Mouse (Mus musculus): ENCODE measurements around the gene Rab5a. TPM values are rescaled to one million over a fixed set of nuclear protein-coding genes. Genes with fewer than 3 reads are reported as not detected.

Rab5a gene
- polyA plus RNA-seq, 1 experiment from 2014 or later = 115 TPM

DNA sequence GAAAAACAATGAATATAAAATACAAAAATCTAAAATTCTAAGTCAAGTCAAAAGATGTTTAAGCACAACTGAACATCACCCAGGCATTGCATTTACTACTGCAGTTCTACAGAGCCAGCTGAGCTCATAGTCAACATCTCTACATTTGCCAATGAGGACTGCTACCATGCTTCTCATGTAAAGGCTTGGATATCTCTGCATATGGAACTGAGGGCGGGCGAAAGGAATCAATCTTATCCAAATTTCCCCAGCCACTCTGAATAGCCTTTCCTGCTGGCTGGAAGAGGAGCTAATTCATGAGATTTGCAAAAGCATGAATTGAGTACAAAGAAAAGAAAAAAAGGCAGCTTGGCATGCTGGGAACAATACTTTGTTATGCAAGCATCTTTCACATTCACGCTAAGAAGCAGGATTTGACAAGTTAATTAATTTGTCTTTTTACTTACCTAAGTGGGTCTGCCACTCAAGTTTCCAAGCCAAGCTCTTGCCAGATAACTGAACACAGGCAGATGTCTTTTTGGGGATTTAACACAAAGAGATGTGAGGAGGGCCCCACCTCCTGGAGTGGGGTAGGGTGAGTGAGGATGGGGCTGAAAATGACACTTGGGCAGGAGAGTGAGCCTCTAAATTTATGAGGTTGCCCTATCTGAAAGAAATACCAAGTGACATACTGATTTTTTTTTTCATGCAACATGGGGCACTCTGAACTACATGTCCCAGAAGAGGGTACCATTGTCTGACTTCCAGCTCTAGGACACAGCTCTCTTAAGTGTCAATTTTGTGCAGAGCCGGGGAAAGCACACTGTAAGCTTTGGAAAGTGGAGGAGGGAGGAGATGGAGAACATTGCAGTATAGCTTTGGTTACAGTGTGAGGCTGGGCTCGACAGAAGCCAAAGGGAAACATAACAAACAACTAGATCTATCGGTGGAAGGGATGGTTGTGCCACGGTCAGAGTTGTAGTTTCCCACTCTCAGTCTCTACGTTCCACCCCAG, 72.6 kb downstream of the Rab5a start:
- no peak overlapping the region for H3K4me2 ChIP-seq
- WGBS = 61% methylated on average over 8 of the region's 8 CpGs
- H3K27ac ChIP-seq (replicated peaks) = no peak overlapping the region
- H3K4me1 ChIP-seq = no peaks in the 10 kb centered on the region
- no peak overlapping the region for H3K9ac ChIP-seq (replicated peaks)
- no peaks in the 10 kb centered on the region for H3K36me3 ChIP-seq
- H3K9me3 ChIP-seq (replicated peaks) = no peaks in the 10 kb centered on the region
- ATAC-seq (ENCODE audit: low FRiP score) = no peak
- H3K27me3 ChIP-seq (replicated peaks) = no peaks in the 10 kb centered on the region
- H3K4me3 ChIP-seq (replicated peaks) = no peak overlapping the region

DNA sequence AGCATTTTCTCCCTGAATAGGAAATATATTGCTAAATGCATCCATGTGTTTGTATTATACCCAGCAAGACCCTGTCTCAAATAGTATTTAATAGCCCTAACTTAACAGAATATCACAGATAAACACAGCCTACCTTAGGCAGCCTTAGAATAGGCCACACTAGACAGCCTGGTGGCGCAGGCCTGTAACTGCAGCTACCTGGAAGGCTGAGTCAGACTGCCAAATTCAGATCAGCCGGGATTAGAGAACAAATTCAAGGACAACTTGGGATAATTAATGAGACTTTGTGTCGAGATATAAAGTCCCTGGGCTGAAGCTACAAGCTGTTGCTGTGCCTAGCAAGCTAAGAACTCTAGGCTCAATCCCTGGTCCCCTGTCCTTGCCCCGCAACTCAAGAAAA, 75.1 kb downstream of the Rab5a start:
- no peak for ATAC-seq (ENCODE audit: low FRiP score)
- WGBS = 75% methylated on average over 4 of the region's 4 CpGs
- no peak overlapping the region for H3K27ac ChIP-seq (replicated peaks)

DNA sequence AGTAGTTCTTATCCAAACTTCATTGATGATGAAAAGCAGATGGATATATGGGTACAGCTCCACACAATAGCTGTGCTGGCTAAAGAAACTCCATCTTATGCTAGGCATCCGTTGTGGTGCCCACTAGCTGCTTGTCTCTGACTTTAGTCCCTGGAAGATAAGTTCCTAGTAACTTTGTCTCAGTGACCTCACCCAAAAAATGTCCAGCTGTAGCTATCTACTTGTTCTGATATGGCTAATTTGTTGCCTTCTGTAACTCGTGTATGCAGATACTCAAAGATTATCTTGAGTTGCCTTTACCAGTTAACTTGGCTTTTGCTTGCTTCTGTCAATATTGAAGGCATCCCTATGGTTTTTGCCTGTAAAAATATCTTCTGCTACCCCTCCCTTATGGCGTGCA, 75.8 kb downstream of the Rab5a start:
- no peak overlapping the region for H3K9ac ChIP-seq (replicated peaks)
- no peak for ATAC-seq (ENCODE audit: low FRiP score)
- no peak overlapping the region for H3K27ac ChIP-seq (replicated peaks)
- H3K27me3 ChIP-seq (replicated peaks) = no peaks in the 10 kb centered on the region
- H3K9me3 ChIP-seq (replicated peaks) = no peaks in the 10 kb centered on the region
- H3K36me3 ChIP-seq = no peaks in the 10 kb centered on the region
- H3K4me3 ChIP-seq (replicated peaks) = no peak overlapping the region
- H3K4me2 ChIP-seq = no peak overlapping the region
- WGBS = 85% methylated on average over 3 of the region's 3 CpGs
- H3K4me1 ChIP-seq = no peaks in the 10 kb centered on the region

More for the DNA sequence above, 75.1 kb downstream of the Rab5a start:
- H3K4me1 ChIP-seq = no peaks in the 10 kb centered on the region
- H3K4me2 ChIP-seq = no peak overlapping the region
- no peaks in the 10 kb centered on the region for H3K36me3 ChIP-seq
- H3K27me3 ChIP-seq (replicated peaks) = no peaks in the 10 kb centered on the region
- no peak overlapping the region for H3K9ac ChIP-seq (replicated peaks)
- no peaks in the 10 kb centered on the region for H3K9me3 ChIP-seq (replicated peaks)
- no peak overlapping the region for H3K4me3 ChIP-seq (replicated peaks)

Other genes with a start within 250 kb of the Rab5a start
- gene Efhb, start 15.9 kb upstream of the Rab5a start, polyA plus RNA-seq (2015; fragmentation: Nextera tagmentation; extraction: Ambion mirVana) = 0.56 and 0.66 TPM in 2 replicates
- gene Pp2d1, start 60.2 kb downstream of the Rab5a start, polyA plus RNA-seq (2015; fragmentation: Nextera tagmentation; extraction: Ambion mirVana) = 0.44 and 0.46 TPM in 2 replicates
- 5.5 and 6.0 TPM in 2 replicates for gene Kat2b, start 87.6 kb downstream of the Rab5a start, polyA plus RNA-seq (2015; fragmentation: Nextera tagmentation; extraction: Ambion mirVana)
- gene Sgo1, start 210.1 kb downstream of the Rab5a start, polyA plus RNA-seq (2015; fragmentation: Nextera tagmentation; extraction: Ambion mirVana) = 4.0 and 12.0 TPM in 2 replicates

All from neural tube, embryonic 15.5 days (tissue).